In genomic region chr17:25860832-25861703, GRCm38 (mm10) we compare ENCODE assay signal across 1 mouse cellular context.
TF ChIP-seq lines count a peak whose summit lies in the region.

TSS of gene Wdr90 (minus strand) at chr17:25861501.

TF ChIP-seq in CH12.LX, 34 proteins besides CTCF, POLR2A, EP300 and RAD21 (continued from another document):
- no peak; the same call in 1 of the 2 replicates for TF ChIP-seq TBP (conservative IDR thresholded peaks at IDR 0.05; ENCODE audit: low read depth, low read length)
- no peak for TF ChIP-seq MYC (IDR thresholded peaks at IDR 0.05; ENCODE audit: low read depth, low read length)
- no peak for TF ChIP-seq JUND (conservative IDR thresholded peaks at IDR 0.05; ENCODE audit: low read depth, low read length)
- no peak for TF ChIP-seq BHLHE40 (IDR thresholded peaks at IDR 0.05; ENCODE audit: low read depth, low read length)
- no peak for TF ChIP-seq GABPA (IDR thresholded peaks at IDR 0.05; ENCODE audit: insufficient replicate concordance, low read depth, low read length)
- TF ChIP-seq ELF1 (IDR thresholded peaks at IDR 0.05; ENCODE audit: low read depth, low read length): peak; percentile 76; the same call in 1 of the 2 replicates
- TF ChIP-seq POLR2AphosphoS2 (IDR thresholded peaks at IDR 0.05; ENCODE audit: low read depth, low read length): no peak
- peak; percentile 44; the same call in 1 of the 2 replicates for TF ChIP-seq ZMIZ1 (IDR thresholded peaks at IDR 0.05; ENCODE audit: low read depth, low read length)
- no peak for TF ChIP-seq JUN (IDR thresholded peaks at IDR 0.05; ENCODE audit: insufficient read depth, low read depth, low read length)
- no peak for TF ChIP-seq ZKSCAN1 (IDR thresholded peaks at IDR 0.05; ENCODE audit: borderline replicate concordance, low read depth, low read length)
- TF ChIP-seq SIN3A (IDR thresholded peaks at IDR 0.05; ENCODE audit: low read length): peak; percentile 94
- no peak for TF ChIP-seq MAZ (IDR thresholded peaks at IDR 0.05; ENCODE audit: low read depth, low read length)
